Mouse (Mus musculus) gastrocnemius, postnatal 25 days (tissue): ENCODE data around the gene Grm1. TPM values are rescaled to one million over a fixed set of nuclear protein-coding genes. Genes with fewer than 3 reads are reported as not detected.
A peak's percentile ranks its signal among the peaks of the same experiment; 100 is the strongest.
"Not testable (repeated sequence)": the region's sequence is repeated elsewhere in the genome, so short reads cannot be mapped to it uniquely, and the experiment has no call there.

Experiments
- DNase-seq: peaks from one replicate; pipeline ENCODE4 v3.0.0; 2022
- long read RNA-seq, 2 experiments: library from polyadenylated mRNA; stranded (forward); transcript quantifications; one replicate each; pipeline ENCODE4 v2.0.0; 2021
- total RNA-seq, 2 experiments: library from RNA; stranded (reverse); gene quantifications; 1 replicate in 1 of 2; 2 replicates in 1 of 2; pipeline ENCODE4 v1.2.3; 2021

Grm1 gene
- total RNA-seq = under 1 TPM in 1 of 2 experiments, not detected in 1; 0.11 TPM
- long read RNA-seq, experiment 1 = 0 reads
- long read RNA-seq, experiment 2 = 0 reads

DNA sequence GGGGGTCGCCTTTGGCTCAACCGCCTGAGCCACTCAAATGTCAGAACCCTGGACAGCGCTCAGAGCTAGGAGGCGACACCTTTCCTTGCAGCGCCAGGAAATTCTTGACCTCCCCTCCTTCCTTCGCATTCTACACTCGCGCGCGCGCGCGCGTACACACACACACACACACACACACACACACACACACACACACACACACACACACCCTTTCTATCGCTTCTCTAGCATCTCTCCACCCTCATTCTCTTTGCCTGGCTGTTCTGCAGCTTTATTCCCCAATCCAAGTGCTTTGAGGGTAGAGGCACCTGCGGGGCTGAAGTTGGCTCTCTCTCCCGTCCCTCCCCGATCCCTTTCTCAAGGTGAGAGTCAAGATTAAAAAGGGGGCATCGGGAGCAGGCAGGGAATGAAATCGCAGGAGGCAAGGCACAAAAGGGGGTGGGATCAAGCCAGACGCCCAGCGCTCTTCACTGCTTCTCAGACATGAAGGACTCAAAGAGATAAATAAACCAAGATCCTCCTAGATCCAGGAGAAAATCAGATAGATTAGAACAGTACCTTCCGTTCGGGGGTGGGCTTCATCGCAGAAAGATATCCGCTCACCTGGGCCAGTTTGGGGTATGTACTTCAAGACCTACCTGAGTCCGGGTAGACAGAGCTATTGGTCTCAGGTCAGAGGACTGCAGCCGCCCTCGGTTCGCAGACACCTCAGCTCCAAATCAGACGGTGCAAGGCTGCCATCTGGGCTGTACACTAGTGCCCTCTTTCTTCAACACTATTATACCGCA, at the start of gene Grm1:
Gene Grm1 (minus strand): TSS at position 746 of the 788 bp plus-strand sequence.
- no peak for DNase-seq

DNA sequence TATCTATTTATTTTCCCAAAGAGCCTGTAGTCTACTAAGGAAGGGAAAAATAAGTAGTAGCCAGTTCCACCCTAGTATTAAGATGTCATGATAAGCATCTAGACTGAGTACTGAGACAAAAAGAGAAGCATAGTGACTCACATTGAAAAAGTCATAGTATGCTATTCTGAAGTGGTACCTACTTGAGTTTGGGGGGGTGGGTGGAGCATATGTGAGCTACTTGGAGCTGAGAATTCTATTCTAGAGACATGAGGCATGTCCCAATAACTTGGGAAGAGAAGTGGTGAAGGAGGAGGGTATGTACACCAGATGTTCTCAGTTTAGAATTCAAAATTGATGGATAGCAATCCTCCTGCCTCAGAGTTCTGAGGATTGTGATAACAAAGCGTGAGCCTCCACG, 39.6 kb upstream of the Grm1 start:
- no peak for DNase-seq

DNA sequence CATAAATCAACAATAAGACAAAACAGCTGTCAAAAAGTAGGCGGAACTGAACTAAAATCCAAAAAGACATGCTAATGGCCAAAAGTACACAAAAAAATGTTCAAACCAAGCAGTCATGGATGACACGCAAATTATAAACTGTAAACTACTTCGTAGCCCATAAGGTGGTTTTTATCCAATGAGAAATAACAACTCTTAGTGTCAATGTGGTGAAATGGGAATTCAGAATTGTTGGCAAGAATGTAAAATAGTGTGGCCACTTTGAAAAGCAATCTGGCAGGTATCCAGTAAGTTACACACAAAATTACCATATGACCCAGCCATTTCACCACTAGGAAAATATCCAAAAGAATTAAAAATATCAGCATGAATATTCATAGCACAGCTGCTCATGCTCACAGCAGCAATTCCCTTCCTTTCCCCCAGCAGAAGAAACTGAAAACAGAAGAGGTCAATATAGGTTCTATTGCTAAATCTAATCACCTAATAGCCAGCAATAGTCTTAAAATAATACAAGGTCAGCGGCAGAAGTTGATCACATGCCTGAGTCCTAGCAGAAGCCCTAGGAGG, 16.4 kb upstream of the Grm1 start:
- DNase-seq = no peak

DNA sequence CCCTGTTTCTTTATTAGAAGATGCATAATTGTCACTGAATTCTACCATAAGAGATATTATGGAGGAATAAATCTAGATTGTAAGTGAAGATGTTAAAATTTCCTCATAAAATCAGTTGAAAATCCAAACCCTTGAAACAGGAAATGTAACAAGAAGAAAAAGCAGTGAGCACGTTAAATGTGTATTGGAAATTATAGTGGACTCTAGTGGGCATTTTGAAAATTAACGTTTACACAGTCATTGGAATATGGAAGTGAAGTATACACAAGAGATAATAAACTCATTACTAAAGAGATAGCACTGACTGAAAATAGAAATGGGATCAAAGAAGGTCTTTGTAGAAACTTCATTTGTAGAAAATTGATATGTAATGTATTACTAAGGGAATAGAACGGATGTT, 4.2 kb upstream of the Grm1 start:
- DNase-seq = no peak

DNA sequence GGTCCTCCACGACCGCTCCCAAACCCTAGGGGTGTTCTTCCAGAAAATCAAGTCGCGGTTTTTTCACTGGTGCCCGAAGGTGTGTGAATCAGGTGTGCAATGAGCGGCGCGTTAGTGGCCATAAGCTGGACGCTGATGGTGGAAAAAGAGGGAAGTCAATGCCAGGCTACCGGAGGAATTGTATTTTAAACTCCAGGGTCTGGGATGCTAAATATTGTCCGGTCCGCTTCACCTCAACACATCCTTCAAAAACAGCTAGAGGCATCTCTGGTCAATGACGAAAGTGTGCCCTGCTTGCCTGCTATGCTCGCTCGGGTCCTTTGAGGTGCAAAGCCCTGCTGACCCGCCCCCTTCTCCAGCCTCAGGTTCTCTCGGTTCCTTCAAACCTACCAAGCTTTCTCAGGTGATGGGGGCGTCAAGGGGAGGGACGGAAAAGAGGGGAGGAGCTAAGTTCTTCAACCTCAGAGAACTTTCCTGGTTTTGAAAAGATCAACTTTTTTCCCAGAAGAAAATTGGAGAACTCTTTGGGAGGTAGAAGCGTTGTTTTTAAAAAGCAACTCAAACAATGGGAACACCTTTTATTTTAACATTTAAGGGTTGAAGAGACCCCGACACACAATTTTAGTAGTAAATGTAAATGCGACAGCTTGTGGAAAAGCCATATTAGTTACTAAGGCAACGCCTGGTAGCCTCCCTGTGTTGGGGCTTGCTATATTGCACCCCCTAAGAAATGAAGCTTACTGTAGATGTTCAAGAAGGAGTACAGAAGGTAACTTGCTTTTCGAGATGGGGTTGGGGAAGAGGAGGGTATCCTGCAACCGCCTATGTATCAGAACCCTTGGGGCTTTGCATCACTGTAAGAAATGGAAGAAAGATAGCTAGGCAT, 1.2 kb downstream of the Grm1 start:
- DNase-seq = no peak

DNA sequence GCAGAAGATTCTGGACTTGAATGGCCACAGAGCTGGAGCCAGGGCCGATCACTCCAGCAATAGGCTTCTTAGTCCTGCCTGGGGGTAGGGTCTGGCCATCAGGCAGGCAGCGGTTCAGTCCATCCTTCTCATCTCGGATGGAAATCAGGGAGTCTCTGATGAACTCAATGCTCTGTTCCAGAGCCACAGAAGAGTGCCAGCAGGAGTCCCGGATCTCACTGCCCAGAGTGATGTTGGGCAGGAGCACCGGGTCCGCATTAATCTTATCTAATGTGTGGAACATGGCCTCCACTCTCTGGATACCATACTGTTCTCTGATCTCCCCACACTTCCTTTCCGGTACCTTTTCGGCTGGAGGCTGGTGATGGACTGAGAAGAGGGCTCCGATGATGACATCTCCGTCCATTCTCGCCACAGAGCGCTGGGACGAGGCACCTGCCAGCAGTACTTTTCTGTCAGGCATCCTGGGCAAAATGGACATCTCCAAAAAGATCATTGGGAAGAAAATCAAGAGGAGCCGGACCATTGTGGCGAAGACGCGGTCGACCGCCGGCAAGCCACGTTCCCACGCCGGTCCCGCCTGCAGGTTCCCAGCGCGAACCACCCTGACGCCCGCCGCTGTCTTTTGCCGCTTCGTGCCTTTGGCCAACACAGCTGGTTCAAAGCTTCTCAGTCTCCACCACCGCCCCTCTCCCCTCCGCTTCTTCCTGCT, 2.0 kb downstream of the Grm1 start:
- no peak for DNase-seq

DNA sequence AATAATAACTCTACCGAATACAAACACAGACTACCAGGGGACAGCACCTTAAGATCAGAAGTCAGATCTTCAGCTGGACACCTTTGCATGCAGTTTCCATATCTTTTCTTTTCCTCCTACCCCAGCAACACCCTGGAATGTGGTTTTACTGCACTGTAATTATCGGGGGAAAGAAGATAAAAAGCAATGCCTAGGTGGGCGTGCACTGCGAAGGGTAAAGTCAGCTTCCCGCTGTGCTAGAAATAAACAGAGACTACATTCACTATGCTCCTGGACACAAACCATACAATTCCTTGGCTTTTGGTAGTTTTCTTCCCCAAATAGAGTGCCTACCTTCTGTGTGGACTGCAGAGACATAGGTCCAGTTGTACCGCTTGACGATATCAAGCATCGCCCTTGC, 2.6 kb downstream of the Grm1 start:
- no peak for DNase-seq

DNA sequence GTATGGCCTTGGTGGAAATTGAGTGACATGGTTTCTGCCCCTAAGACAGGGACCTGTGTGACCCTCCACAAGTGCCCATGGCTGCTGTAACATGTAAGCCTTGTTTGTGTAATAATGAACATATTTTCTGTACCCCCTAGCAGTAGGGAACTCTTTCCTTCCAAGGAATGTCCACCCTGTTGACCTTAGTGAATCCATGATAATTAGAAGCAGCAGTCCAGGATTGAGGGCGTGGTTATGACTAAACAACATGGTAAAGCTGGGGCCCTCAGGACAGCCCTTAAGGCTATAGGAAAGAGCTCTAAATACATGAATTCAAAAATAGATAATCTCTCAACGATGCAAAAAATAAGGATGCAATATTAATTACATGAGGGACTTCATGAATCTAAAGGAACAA, 17.0 kb downstream of the Grm1 start:
- no peak for DNase-seq

DNA sequence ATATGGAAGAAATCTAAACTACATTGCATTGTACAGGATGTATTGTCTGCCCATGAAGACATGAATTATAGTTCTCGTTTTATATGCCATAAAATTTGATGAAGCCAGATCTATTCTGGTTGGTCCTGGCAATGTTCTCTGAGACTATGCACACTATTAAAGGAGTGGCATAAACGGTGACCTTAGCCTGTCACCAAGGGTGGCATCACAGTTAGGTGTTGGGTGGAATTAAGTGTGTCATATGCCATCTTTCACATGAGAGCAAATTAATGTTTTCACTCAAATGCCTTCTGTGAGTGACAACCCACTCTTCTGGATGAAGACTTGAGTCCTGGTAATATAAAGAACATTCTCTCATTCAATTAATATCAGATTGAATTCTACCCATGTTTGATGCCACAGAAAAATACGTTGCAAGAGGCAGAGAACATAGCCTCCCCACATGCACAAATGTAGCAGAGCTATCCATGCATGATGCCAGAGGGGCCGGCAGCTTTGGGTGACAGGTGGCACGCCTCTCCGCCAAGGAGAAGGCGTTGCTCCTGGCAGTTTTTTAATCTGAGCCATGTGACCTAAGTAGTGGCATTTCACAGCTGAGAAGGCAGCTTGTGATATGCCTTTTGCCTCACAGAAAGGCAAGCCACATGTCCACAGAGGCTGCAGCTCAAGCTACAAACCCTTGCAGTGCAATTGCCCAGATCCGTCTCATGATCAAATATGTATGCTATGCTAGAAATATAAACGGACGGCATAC, 20.7 kb downstream of the Grm1 start:
- DNase-seq = peak; percentile 51

DNA sequence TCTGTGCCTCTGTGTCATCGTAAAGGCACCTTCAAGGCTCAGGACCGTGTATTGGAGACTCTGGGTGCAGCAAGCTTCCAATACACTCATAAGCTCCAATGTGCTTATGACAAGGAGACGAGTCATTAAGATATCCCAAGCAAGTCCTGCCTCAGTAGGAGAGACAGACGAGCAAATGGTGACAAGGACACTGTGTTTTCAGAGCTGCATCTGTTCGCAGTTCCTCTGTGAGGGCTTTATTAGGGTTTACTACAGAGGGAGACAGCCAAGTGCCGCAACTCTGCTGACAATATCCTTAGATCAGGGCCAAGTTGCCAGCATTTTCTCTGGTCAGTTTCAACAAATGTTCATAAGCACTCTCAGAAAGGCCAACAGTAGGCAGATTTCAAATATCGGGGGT, 32.8 kb downstream of the Grm1 start:
- DNase-seq = no peak

DNA sequence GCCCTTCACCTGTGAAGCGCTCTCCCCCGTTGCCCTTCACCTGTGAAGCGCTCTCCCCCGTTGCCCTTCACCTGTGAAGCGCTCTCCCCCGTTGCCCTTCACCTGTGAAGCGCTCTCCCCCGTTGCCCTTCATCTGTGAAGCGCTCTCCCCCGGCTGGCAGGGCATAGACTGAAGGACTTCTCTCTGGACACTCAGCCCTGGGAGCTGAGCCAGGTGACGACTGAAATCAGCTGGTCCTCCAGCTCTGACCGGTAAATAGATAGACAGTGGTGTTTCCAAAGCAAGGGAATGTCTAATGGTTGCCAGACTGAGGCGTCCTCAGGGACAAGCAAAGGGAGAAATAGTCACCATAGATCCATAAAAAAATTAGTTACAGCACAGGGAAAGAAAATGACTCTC, 36.7 kb downstream of the Grm1 start:
- DNase-seq = not testable (repeated sequence)

DNA sequence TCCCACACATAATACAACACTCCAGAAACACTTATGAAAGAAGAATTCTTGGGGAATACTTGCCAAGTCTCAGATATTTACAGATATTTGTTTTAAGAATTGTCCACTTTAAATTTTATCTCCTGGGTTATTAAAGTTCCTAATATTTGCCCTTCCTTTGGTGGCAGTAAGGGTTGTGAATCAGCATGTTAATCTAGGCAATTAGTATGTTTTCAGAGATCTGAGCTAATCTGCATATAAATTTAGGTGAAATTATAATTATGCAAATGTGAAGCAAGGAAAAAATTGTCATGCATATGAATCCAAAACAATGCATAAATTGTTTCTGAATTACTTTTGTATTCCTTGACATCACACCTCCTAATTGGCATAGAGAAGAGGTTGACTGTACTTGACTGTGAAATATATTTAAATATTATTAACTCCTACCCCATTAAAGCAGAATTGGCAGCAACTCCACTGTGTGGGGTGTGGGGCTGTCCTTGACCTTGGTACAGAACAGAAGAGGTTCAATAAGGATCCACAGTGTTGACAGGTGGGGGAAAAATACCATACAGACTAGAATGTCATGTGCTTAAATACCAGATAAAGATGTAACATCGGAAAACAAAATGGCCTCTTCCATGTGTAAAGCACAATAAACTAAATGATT, 37.6 kb downstream of the Grm1 start:
- DNase-seq = no peak

DNA sequence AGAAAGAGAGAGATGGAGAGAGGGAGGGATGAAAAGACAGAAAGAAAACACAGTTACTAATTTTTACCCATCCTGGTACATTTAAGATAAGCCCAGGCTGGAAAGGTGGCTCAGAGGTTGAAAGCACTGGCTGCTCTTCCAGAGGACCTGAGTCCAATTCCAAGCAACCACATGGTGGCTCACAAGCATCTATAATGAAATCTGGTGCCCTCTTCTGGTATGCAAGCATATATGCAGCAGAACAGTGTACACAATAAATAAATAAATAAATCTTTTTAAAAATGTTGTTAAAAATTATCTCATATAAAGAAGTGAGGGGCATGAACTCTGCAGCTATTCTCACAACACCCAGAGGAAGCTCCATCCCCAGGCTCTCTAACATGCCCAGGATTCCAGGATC, 42.8 kb downstream of the Grm1 start:
- DNase-seq = no peak

DNA sequence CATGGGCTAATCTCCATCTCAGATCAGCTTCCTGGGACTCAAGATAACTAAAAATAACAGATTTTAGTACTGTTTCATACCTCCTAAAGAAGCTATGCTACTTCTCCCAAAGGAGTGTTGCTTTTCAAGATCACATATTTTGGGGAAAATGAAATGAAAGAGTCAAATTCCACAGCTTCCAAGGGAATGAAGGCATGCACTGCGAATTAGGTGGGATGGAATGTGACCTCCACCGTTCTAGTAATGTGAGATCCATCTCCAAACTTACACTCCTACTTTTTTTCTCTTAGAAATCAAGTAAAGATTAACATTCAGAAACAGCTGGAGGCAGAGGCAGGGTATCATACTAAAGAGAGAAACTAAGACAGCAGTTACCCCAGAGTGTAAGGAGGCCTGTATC, 49.9 kb downstream of the Grm1 start:
- DNase-seq = no peak

DNA sequence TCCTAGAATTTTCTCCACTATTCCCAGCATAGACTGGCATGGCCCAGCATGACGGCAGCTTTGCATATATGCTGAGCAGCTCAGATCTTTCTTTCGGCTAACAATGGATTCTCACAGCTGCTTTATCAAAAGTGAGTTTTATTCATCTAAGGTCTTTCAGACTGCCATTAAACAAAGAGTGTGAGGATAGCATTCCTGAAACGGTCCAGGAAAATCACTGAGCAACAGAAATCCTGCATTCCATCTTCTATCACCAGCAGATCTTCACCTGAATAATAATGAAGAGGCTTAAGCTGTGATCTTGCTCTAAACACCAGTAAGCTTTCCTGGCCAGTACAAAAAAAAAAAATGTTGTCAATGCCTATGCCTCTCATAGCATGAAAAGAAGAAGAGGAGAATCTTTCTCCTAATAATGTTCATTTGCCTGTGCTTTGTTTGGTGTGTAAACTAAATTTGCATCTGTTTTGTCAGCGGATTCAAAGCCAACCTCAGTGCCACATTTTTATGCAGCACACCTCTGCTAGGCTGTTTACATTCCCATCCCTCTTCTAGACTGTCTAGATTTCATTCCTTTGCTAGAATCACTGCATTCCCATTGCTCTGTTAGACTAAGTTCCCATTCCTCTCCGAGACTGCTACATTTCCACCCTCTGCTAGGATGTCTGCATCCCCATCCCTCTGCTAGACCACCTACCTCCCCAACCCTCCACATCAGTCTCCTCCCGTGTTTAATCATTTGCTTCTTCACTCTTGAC, 56.2 kb downstream of the Grm1 start:
- no peak for DNase-seq

DNA sequence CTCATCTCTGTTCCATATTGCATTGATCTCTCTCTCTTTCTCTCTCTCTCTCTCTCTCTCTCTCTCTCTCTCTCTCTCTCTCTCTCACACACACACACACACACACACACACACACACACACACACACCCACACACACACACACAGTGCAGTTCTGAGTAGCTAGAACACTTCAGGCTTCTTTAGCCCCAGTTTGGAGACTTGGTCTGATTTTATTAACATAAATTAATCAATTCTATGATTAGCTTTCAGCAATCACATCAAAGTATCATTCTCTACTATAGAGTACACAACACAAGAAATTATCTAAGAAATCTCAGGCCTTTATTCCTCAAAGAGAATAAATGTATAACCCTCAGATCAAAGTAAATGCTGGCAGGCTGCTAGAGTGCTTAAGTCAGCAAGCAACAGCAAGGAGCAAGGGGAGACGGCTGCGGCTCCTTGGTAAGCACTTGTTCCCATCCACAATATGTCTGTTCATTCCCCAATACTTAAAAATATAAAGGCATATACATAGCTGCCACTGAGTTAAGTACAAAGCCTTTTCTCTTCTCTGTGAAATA, 63.1 kb downstream of the Grm1 start:
- DNase-seq = no peak

DNA sequence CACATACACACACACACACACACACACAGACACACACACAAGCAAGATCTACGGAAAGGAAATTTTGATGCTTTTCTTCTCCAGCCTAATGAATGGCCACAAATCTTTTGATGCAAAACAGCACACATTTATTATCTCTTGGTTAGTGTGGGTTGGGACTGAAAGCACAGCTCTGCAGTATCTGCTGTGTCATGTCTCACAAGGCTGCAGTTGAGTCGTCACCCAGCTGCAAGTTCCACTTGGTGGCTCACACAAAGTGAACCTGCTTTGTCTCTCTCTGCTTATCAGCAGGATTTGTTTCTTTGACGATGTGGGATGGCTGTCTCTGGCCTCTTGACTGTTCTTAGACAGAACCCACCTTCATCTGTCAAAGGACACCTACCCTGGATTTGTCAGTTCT, 68.5 kb downstream of the Grm1 start:
- no peak for DNase-seq

DNA sequence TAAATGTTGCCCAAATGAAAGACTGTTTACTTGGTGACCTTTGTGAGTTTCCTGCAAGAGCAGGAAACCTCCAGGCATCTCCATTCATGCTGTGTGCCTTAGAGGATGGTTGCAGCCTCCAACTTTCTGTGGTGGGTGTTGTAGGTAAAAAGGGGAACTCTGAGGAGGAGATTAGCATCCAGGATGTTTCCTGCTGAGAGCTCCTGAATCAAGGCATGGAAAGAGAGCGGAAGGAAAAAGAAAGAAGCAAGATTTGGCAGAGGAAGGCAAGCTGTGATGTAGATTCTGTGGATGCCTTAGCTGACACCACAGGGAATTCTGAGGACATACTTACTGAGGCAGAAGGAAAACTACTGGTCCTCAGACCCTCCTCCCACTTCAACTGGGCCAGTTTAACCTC, 85.4 kb downstream of the Grm1 start:
- DNase-seq = no peak

DNA sequence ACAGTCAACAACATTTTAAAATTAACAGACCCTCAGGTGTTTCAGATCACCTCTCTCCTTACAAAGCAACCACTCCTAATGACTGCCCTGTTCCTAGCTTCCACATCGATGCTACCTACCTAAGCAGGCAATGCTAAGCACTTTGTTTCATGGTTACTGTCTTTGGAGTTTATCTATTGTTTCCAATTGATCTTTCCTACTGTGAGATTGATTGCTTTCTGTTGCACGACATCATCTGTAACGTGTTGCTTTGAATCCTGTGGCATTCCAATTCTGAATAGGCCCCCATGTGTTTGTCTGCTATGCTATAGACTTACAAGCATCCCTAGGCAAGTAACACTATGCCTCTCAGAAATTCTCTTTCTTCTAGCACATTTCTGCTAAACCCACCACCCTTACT, 90.4 kb downstream of the Grm1 start:
- no peak for DNase-seq

DNA sequence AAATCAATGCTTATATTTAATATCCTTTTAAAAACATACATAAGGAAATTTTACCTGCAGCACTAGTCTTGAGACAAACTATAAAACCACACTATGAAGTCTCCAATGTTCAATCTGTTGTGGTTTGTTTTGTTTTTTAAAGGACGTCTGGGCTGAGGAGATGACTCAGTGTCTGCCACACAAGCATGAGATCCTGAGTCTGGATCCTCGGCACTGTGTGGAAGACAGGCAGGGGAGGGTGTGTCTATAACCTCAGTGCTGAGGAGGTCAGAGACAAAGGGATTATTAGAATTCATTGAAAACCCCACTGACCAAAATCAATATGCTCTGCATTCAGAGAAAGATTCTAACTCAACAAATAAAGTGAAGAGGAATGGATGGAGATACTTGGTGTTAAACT, 110.8 kb downstream of the Grm1 start:
- DNase-seq = no peak
